Mouse (Mus musculus) megakaryocyte, embryonic 14.5 days (primary cell): ENCODE data around the gene Thg1l.

Experiments used
- FLI1 ChIP-seq: IDR thresholded peaks from 2 replicates; pipeline ENCODE4 v1.6.1; 2012; ENCODE audit warnings: low read length, inconsistent platforms, mixed read lengths
- GATA1 ChIP-seq: IDR thresholded peaks from 3 replicates; pipeline ENCODE4 v1.6.1; 2012; ENCODE audit warnings: mixed read lengths, low read length, inconsistent platforms, borderline replicate concordance

DNA sequence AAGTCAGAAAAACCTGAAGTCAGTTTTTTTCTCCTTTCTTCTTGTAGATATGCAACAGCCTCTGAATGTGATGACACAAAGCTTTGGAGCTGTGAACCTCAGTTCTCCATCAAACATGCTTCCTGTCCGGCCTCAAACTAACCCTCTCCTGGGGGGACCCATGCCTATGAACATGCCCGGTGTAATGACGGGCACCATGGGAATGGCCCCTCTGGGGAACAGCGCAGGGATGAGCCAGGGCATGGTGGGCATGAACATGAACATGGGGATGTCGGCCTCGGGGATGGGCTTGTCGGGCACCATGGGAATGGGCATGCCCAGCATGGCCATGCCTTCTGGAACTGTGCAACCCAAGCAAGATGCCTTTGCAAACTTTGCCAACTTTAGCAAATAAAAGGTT is 46.4 kb downstream of the Thg1l start:
- TF ChIP-seq GATA1 (no peak), FLI1 (no peak)
